Mouse (Mus musculus) embryonic facial prominence, embryonic 11.5 days (tissue): Measurements from ENCODE around the gene Cfap74. TPM values are rescaled to one million over a fixed set of nuclear protein-coding genes. Genes with fewer than 3 reads are reported as not detected.

Experiments used
- ATAC-seq: fragments of 200-750 bp; cut with Nextera tagmentation; replicated peaks from 2 replicates; pipeline ENCODE4 v1.8.0; 2017; ENCODE audit warnings: low read depth; ENCODE audit not compliant: insufficient number of reproducible peaks, low FRiP score, low TSS enrichment
- DNase-seq: peaks from one replicate; pipeline ENCODE4 v3.0.0-alpha.2; 2015; ENCODE audit warnings: low spot score
- H3K27ac ChIP-seq: fragments of 300-500 bp; sonication (generic); replicated peaks from 2 replicates; pipeline ENCODE4 v1.5.1; 2014; ENCODE audit warnings: mild to moderate bottlenecking, low read depth, low read length, control low read depth
- H3K27me3 ChIP-seq: fragments of 300-500 bp; sonication (generic); 2 replicates; pipeline ENCODE4 v1.6.1; 2014; ENCODE audit warnings: mild to moderate bottlenecking, low read length, moderate library complexity, mixed read lengths; ENCODE audit not compliant: control insufficient read depth, insufficient read depth
- H3K36me3 ChIP-seq: fragments of 300-500 bp; sonication (generic); replicated peaks from 2 replicates; pipeline ENCODE4 v1.6.1; 2014; ENCODE audit warnings: low read depth, mild to moderate bottlenecking, low read length, moderate library complexity, mixed read lengths; ENCODE audit not compliant: control insufficient read depth, insufficient read depth
- H3K4me1 ChIP-seq: fragments of 300-500 bp; sonication (generic); 2 replicates; pipeline ENCODE4 v1.6.1; 2014; ENCODE audit warnings: low read length, mixed read lengths; ENCODE audit not compliant: control insufficient read depth, insufficient read depth
- H3K4me2 ChIP-seq: fragments of 300-500 bp; sonication (generic); 2 replicates; pipeline ENCODE4 v1.6.1; 2014; ENCODE audit warnings: low read depth, mild to moderate bottlenecking, control low read depth, low read length, moderate library complexity
- H3K4me3 ChIP-seq: fragments of 300-500 bp; sonication (generic); 2 replicates; pipeline ENCODE4 v1.5.1; 2014; ENCODE audit warnings: low read depth, low read length, control low read depth
- H3K9ac ChIP-seq: fragments of 300-500 bp; sonication (generic); replicated peaks from 2 replicates; pipeline ENCODE4 v1.6.1; 2014; ENCODE audit warnings: mild to moderate bottlenecking, control low read depth, low read length
- H3K9me3 ChIP-seq: fragments of 300-500 bp; sonication (generic); replicated peaks from 2 replicates; pipeline ENCODE4 v1.6.1; 2016; ENCODE audit warnings: mild to moderate bottlenecking, low read length, inconsistent platforms, mixed read lengths; ENCODE audit not compliant: control insufficient read depth
- WGBS: fragments of 180-500 bp; shearing (Covaris S2); extraction: QIAGEN DNeasy Blood & Tissue Kit; methylation state at CpG from one replicate; pipeline ENCODE4 v1.1.7; 2014; 5-methylcytosine and 5-hydroxymethylcytosine counted together
- polyA plus RNA-seq: library from polyadenylated mRNA; unstranded; fragments of >200 nt; fragmentation: Nextera tagmentation; extraction: Ambion mirVana; gene quantifications from 2 replicates; pipeline ENCODE4 v1.2.1, GENCODE M21; 2014

Cfap74 gene
- polyA plus RNA-seq, 1 experiment from 2014 or later = 5.6 TPM

DNA sequence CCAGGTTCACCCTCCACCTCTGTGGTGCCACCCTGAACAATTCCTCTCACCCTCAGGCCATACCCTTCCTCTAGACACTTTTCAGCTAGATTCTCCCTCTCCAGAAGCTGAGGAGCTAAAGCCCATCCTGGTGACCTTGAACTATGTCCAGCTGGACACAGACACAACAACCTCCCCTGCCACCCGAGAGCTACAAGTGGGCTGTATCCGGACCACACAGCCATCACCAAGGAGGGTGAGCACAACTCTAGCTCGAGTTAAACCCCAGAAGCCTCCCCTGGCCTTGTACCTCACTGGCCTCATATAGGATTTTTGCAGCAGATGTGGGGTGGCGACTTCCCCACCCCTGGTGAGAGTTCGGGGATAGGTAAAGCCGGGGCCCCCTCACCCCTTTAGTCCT lies 56.6 kb downstream of the Cfap74 start:
- Histone ChIP-seq H3K4me3 (no peak overlapping the region), H3K27ac (no peak overlapping the region), H3K36me3 (no peaks in the 10 kb centered on the region), H3K4me1 (no peaks in the 10 kb centered on the region; the same call in 1 of the 2 replicates), H3K9me3 (no peaks in the 10 kb centered on the region), H3K4me2 (no peak overlapping the region), H3K27me3 (peaks cover 2% of the 10 kb centered on the region; the same call in 1 of the 2 replicates), H3K9ac (no peak overlapping the region)
- ATAC-seq = no peak
- WGBS = 79% methylated on average over 6 of the region's 6 CpGs
- DNase-seq = no peak

DNA sequence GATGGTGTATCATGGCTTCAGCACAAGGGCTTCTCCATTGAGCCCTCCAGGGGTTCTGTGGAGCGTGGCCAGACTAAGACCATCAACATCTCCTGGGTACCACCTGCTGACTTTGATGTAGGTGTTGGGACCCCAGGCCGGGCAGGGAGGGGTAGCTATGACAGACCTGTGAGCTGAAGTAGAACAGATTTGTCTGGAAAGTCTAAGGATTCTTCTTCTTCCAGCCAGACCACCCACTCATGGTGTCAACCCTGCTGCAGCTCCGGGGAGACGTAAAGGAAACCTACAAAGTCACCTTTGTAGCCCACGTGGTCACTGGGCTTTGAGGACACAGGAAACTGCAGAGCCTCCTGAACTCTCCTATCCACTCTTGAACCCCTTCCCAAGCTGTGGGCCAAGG lies 57.1 kb downstream of the Cfap74 start:
- Histone ChIP-seq H3K4me2 (no peak overlapping the region), H3K4me1 (no peaks in the 10 kb centered on the region; the same call in 1 of the 2 replicates), H3K9me3 (no peaks in the 10 kb centered on the region), H3K36me3 (no peaks in the 10 kb centered on the region), H3K27me3 (peaks cover 2% of the 10 kb centered on the region; the same call in 1 of the 2 replicates), H3K4me3 (no peak overlapping the region), H3K9ac (no peak overlapping the region), H3K27ac (no peak overlapping the region)
- 91% methylated on average over 5 of the region's 5 CpGs for WGBS
- no peak for ATAC-seq
- DNase-seq = no peak

DNA sequence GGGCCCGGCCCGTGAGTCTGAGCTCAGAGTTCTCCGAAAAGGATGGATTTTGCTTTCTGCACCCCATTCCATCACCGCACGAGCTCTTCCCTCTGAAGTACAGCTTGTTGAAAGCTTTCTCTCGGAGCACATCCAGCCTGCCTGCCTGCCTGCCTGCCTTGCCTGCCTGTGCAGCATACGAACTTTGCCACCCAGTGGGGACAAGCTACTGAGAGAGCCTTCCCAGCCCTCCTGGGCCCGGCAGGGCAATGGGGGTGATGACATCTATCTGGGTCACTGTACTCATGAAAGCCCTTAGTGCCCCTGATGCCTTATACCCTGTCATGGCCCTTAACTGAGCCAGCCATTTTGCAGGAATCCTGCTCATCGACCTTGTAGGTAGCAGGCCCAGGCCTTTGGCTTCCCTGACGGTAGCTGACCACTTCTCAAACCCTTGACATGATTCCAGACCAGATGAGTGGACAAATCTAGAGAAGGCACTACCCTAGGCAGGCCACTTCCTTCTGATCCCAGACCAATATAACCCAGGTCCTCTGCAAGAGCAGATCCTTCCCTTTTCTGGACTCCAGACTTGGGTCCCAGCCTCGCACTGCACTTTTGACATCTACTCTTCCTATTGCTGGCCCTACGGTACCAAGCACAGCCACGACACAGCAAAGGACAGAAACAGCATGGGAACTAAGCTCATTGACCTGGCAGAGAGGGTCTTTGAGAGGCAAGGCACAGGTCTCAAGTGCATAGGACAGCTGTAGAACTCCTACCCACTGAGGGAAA lies 58.4 kb downstream of the Cfap74 start:
- 77% methylated on average over 13 of the region's 13 CpGs for WGBS
- no peaks in the 10 kb centered on the region for H3K36me3 ChIP-seq
- no peak overlapping the region for H3K9ac ChIP-seq
- H3K27ac ChIP-seq = no peak overlapping the region
- no peaks in the 10 kb centered on the region; the same call in 1 of the 2 replicates for H3K4me1 ChIP-seq
- H3K27me3 ChIP-seq = peaks cover 2% of the 10 kb centered on the region; the same call in 1 of the 2 replicates
- no peak overlapping the region for H3K4me3 ChIP-seq
- H3K4me2 ChIP-seq = no peak overlapping the region
- DNase-seq = no peak
- ATAC-seq = no peak
- no peaks in the 10 kb centered on the region for H3K9me3 ChIP-seq

DNA sequence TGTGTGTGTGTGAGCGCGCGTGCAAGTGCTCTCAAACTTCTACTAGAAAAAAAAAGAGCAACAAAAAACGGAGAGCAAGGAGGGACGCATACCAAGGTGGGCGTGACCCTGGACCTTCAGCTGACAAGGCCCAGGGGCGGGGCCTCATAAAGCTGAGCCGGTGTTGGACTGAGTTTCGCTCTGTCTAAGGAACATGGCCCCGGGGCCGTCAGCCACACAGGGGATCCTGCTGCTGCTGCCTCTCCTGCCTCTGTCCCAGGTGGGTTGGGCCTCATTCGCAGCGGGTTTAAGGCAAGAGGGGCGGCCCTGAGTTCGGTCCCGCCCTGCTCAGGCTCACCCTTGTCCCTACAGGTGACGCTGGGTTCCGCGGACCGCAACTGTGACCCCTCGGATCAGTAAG lies 60.0 kb downstream of the Cfap74 start, which contains the start of gene Tmem52:
Tmem52 (plus strand) TSS at position 163 of the 400 bp plus-strand sequence.
- Histone ChIP-seq H3K4me3 (no peak within 1 kb of the TSS), H3K4me2 (peak within 1 kb of the TSS; percentile 32), H3K36me3 (no peaks in the 10 kb centered on the region), H3K27me3 (peaks cover 2% of the 10 kb centered on the region; the same call in 1 of the 2 replicates), H3K27ac (no peak within 1 kb of the TSS), H3K4me1 (no peaks in the 10 kb centered on the region; the same call in 1 of the 2 replicates), H3K9me3 (no peaks in the 10 kb centered on the region), H3K9ac (peak within 1 kb of the TSS; percentile 18; the same call in 1 of the 2 replicates)
- DNase-seq (peak; percentile 62), ATAC-seq (no peak)
- 12% methylated on average over 21 of the region's 21 CpGs for WGBS

DNA sequence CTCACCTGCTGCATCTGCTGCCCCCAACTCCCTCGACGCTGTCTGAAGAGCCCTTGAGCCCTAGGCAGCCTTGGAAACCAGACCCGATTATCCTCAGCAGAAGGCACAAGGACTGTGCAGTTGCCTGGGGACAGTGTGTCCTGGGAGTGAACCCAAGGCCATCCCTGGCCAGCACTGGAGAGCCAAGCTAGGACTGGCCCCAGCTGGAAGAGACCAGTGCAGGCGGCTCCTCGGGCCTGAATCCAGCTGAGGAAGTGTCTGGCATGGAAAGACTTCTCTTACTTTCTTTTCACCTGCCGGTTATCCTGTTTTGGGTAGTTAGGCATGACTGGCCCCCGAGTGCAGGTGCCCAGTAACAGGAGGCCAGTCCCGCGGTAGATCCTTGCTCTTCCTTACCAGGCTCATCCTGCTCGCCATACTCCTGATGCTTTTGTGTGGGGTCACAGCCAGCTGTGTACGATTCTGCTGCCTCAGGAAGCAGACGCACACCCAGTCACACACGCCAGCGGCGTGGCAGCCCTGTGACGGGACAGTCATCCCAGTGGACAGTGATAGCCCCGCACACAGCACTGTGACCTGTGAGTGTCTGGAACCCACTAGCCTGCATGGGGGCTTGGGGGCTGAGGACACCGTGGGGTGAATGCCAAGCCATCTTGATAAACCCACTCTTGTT lies 60.7 kb downstream of the Cfap74 start:
- 82% methylated on average over 18 of the region's 18 CpGs for WGBS
- Histone ChIP-seq H3K4me1 (no peaks in the 10 kb centered on the region; the same call in 1 of the 2 replicates), H3K36me3 (no peaks in the 10 kb centered on the region), H3K27ac (no peak overlapping the region), H3K9me3 (no peaks in the 10 kb centered on the region), H3K4me3 (no peak overlapping the region), H3K27me3 (peaks cover 2% of the 10 kb centered on the region; the same call in 1 of the 2 replicates), H3K9ac (no peak overlapping the region), H3K4me2 (no peak overlapping the region)
- no peak for ATAC-seq
- no peak for DNase-seq

DNA sequence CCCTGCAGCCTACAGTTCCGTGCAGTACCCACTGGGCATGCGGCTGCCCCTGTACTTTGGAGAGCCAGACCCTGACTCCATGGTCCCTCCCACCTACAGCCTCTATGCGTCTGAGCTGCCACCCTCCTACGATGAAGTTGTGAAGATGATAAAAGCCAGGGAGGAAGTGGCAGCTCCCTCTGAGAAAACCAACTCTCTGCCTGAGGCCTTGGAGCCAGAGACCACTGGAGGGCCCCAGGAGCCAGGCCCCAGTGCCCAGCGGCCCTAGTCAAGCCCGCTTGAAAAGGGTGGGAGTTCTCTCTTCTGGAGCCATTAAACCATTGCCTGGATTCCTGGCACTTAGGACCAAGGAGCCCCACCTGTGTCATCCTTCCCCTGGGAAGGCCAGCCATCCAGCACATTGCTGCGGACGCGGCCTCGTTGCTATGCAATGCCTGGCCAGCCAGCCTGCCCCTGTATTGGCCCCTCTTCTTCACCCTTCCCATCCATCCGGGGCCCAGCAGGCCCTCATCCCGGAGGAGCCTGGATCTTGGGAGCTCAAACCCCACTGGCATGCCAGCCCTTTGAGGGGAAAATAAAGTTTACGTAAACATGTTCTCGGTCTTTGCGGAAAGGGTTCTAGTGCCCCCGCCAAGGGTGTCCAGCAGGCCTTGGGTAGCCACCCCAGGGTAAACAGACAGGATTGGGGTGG lies 61.4 kb downstream of the Cfap74 start:
- Histone ChIP-seq H3K9me3 (no peaks in the 10 kb centered on the region), H3K9ac (no peak overlapping the region), H3K4me2 (no peak overlapping the region), H3K27me3 (peaks cover 2% of the 10 kb centered on the region; the same call in 1 of the 2 replicates), H3K4me1 (no peaks in the 10 kb centered on the region; the same call in 1 of the 2 replicates), H3K4me3 (no peak overlapping the region), H3K27ac (no peak overlapping the region), H3K36me3 (no peaks in the 10 kb centered on the region)
- DNase-seq (no peak), ATAC-seq (no peak)
- 88% methylated on average over 16 of the region's 16 CpGs for WGBS

DNA sequence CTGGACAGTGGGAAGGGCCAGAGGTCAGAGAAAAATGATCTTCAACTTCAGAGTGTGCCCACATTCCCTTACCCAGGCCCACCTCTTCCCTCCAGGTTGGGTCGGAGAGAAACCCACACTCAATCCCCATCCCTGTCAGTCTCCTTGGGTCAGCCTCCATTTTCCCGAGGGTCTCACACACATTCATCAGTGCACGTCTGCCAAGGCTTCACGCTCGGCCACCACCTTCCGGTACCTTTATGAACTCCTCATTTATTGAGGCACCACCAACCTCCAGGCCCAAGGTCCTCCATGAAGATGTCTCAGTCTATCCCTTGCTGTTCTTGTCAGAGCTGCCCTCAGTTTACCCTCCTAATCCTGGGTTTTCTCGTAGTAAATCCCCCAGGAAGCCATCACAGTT lies 62.0 kb downstream of the Cfap74 start:
- ATAC-seq = no peak
- Histone ChIP-seq H3K4me1 (no peaks in the 10 kb centered on the region; the same call in 1 of the 2 replicates), H3K36me3 (no peaks in the 10 kb centered on the region), H3K4me2 (no peak overlapping the region), H3K4me3 (no peak overlapping the region), H3K9me3 (no peaks in the 10 kb centered on the region), H3K27ac (no peak overlapping the region), H3K9ac (no peak overlapping the region), H3K27me3 (peaks cover 2% of the 10 kb centered on the region; the same call in 1 of the 2 replicates)
- DNase-seq = no peak
- WGBS = 84% methylated on average over 7 of the region's 7 CpGs
